Mouse (Mus musculus) E14TG2a.4 (cell line): ENCODE results near the gene Pcbp4.

Experiments
- CTCF ChIP-seq: conservative IDR thresholded peaks from 2 replicates; pipeline ENCODE4 v1.5.1; 2014; ENCODE audit warnings: low read length
- POU5F1 ChIP-seq: IDR thresholded peaks from 2 replicates; pipeline ENCODE4 v1.6.1; 2014; ENCODE audit warnings: low read length, borderline replicate concordance

- TF ChIP-seq CTCF (no peak), POU5F1 (no peak)
Observed at GRCm38 (mm10) chr9:106473081-106473752, 20.1 kb downstream of the Pcbp4 start.
